Mouse (Mus musculus): ENCODE measurements around the gene Ndufb4. TPM values are rescaled to one million over a fixed set of nuclear protein-coding genes. Genes with fewer than 3 reads are reported as not detected.

Gene Ndufb4
- polyA plus RNA-seq, 1 experiment from 2014 or later, result 68.0 TPM

GRCm38 (mm10) chr16:37597412-37597811 is 56.8 kb downstream of the Ndufb4 start:
- Histone ChIP-seq H3K9me3 (no peaks in the 10 kb centered on the region), H3K27me3 (replicated peaks) (no peaks in the 10 kb centered on the region), H3K9ac (no peak overlapping the region), H3K4me1 (no peaks in the 10 kb centered on the region), H3K27ac (no peak overlapping the region), H3K4me3 (replicated peaks) (no peak overlapping the region), H3K36me3 (no peaks in the 10 kb centered on the region), H3K4me2 (no peak overlapping the region)
- no peak for ATAC-seq (ENCODE audit: insufficient read depth, low FRiP score, low read depth)
- WGBS, result 59% methylated on average over 5 of the region's 5 CpGs

Other genes starting within 250 kb of the Ndufb4 start
- gene Gtf2e1, start 114.7 kb downstream of the Ndufb4 start, polyA plus RNA-seq (2015; fragmentation: Nextera tagmentation; extraction: Ambion mirVana), result 19.7 and 20.3 TPM in 2 replicates
- 22.1 and 22.5 TPM in 2 replicates for gene Rabl3, start 114.6 kb downstream of the Ndufb4 start, polyA plus RNA-seq (2015; fragmentation: Nextera tagmentation; extraction: Ambion mirVana)
- gene Hgd, start 74.3 kb downstream of the Ndufb4 start, polyA plus RNA-seq (2015; fragmentation: Nextera tagmentation; extraction: Ambion mirVana), result 2.1 and 3.4 TPM in 2 replicates
- gene Fstl1, start 122.4 kb upstream of the Ndufb4 start, polyA plus RNA-seq (2015; fragmentation: Nextera tagmentation; extraction: Ambion mirVana), result 327 and 347 TPM in 2 replicates
- gene Gm36028, start 206.7 kb upstream of the Ndufb4 start, polyA plus RNA-seq (2015; fragmentation: Nextera tagmentation; extraction: Ambion mirVana), result 0.93 and 1.1 TPM in 2 replicates
- 50.1 and 54.3 TPM in 2 replicates for gene Lrrc58, start 213.9 kb upstream of the Ndufb4 start, polyA plus RNA-seq (2015; fragmentation: Nextera tagmentation; extraction: Ambion mirVana)

Data from stomach, embryonic 15.5 days (tissue).